Mouse (Mus musculus) E14TG2a.4 (cell line): ENCODE measurements around the gene Osbpl6.

ENCODE experiments used
- H3K27me3 ChIP-seq: 2 replicates; pipeline ENCODE4 v1.6.1; 2014; ENCODE audit warnings: low read length, control low read depth; ENCODE audit not compliant: insufficient read depth
- H3K36me3 ChIP-seq: 2 replicates; pipeline ENCODE4 v1.6.1; 2014; ENCODE audit warnings: low read length, control low read depth; ENCODE audit not compliant: insufficient read depth
- H3K4me1 ChIP-seq: replicated peaks from 2 replicates; pipeline ENCODE4 v1.6.1; 2014; ENCODE audit warnings: low read depth, low read length, control low read depth
- H3K4me3 ChIP-seq: replicated peaks from 2 replicates; pipeline ENCODE4 v1.5.1; 2014; ENCODE audit warnings: mild to moderate bottlenecking, low read length
- H3K9me3 ChIP-seq: 2 replicates; pipeline ENCODE4 v1.6.1; 2014; ENCODE audit warnings: low read length, control low read depth
- CTCF ChIP-seq: conservative IDR thresholded peaks from 2 replicates; pipeline ENCODE4 v1.5.1; 2014; ENCODE audit warnings: low read length
- NANOG ChIP-seq: IDR thresholded peaks from 2 replicates; pipeline ENCODE4 v1.6.1; 2014; ENCODE audit warnings: borderline replicate concordance, low read length, mixed read lengths
- POU5F1 ChIP-seq: IDR thresholded peaks from 2 replicates; pipeline ENCODE4 v1.6.1; 2014; ENCODE audit warnings: low read length, borderline replicate concordance

Osbpl6 gene

DNA sequence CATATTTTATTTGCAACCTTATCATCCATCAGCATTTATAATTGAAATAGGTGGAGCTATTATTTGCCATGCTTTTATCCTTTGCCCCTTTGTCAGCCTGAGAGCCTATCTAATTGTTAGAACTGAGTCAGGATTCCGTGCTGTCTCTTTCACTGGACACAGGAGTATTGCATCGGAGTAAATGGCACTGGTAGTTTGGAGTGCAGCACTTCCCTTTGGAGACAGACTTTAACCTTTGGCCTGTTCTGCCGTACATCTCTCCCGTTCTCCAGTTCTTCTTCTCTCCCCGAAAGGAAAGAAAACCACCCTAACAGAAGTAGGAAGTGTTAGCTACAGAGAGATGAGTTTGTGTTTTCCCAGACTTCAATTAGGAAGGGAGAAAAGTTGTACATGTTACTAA lies 136.6 kb downstream of the Osbpl6 start:
- no peaks in the 10 kb centered on the region for H3K4me1 ChIP-seq
- no peaks in the 10 kb centered on the region for H3K36me3 ChIP-seq
- H3K9me3 ChIP-seq: no peaks in the 10 kb centered on the region
- H3K4me3 ChIP-seq: no peak overlapping the region
- TF ChIP-seq POU5F1 (no peak), CTCF (no peak), NANOG (no peak)
- no peaks in the 10 kb centered on the region for H3K27me3 ChIP-seq

DNA sequence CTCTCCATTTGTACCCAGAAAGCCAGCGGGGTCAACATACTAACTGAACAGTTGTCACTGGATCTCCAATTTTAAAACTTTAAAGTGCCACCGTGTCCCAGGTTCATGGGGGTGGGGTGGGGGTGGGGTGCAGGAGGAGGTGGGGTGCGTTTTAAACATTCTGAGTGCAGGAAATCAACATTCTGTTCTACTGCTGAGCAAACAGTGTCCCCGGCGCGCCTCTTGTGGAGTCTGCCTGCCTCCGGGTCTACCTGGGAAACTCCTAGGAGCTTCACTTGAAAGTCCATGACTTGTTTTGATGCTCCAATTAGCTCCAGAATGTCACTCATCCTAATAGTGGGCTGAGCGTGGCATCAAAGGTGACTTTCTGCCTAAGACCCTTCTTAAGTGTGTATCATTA lies 139.2 kb downstream of the Osbpl6 start:
- no peak overlapping the region for H3K4me3 ChIP-seq
- H3K36me3 ChIP-seq: no peaks in the 10 kb centered on the region

DNA sequence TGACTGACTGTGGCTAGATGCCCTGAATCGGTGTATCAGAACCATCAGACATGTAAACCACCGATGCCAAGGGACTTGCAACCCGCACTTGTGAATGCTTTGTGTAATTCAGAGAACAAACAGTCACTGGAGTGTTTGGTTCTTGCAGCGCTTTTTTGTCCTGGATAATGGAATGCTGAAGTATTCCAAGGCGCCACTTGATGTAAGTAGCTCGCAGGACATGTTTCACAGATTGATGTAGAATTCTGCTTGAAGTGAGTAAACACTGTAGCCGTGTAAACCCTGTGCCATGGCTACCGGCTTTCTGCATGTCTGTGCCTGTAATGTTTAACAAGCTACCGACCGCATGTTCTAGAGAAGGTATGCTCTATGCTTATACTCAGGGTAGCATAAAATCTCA lies 141.9 kb downstream of the Osbpl6 start:
- Histone ChIP-seq H3K36me3 (no peaks in the 10 kb centered on the region), H3K4me1 (no peaks in the 10 kb centered on the region), H3K9me3 (no peaks in the 10 kb centered on the region), H3K4me3 (no peak overlapping the region), H3K27me3 (no peaks in the 10 kb centered on the region)
- no peak for TF ChIP-seq POU5F1
- TF ChIP-seq CTCF: no peak
- no peak for TF ChIP-seq NANOG

More for the DNA sequence above, 139.2 kb downstream of the Osbpl6 start:
- TF ChIP-seq CTCF (no peak), NANOG (no peak), POU5F1 (no peak)
- no peaks in the 10 kb centered on the region for H3K9me3 ChIP-seq
- no peaks in the 10 kb centered on the region for H3K4me1 ChIP-seq
- H3K27me3 ChIP-seq: no peaks in the 10 kb centered on the region

DNA sequence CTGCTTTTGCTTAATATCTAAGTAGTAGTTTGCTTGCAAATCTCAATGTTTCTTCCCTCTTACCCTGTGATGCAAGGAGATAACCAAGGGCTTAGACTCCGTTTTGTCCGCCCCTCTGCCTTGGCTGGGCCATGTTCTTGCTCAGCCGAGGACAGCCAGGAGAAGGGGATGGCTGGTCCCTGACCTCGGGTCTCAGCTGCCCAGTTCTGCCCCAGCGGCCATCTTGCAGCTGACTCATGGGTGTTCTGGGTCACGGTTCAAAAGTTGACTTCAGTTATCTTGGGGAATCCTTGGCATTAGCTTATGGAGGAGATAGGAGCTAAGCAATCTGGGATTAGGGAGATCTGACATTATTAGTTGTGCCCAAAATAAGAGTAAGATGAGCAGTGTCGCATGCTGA lies 142.5 kb downstream of the Osbpl6 start:
- no peak overlapping the region for H3K4me3 ChIP-seq
- no peaks in the 10 kb centered on the region for H3K36me3 ChIP-seq
- H3K27me3 ChIP-seq: no peaks in the 10 kb centered on the region
- H3K4me1 ChIP-seq: no peaks in the 10 kb centered on the region
- TF ChIP-seq NANOG (no peak), POU5F1 (no peak)
- no peaks in the 10 kb centered on the region for H3K9me3 ChIP-seq

- Histone ChIP-seq H3K36me3 (no peaks in the 10 kb centered on the region), H3K27me3 (no peaks in the 10 kb centered on the region), H3K9me3 (no peaks in the 10 kb centered on the region), H3K4me1 (no peaks in the 10 kb centered on the region), H3K4me3 (no peak overlapping the region)
- TF ChIP-seq CTCF: no peak
- no peak for TF ChIP-seq POU5F1
- no peak for TF ChIP-seq NANOG
These were observed 143.0 kb downstream of the Osbpl6 start for GRCm38 (mm10) chr2:76549316-76549715.

DNA sequence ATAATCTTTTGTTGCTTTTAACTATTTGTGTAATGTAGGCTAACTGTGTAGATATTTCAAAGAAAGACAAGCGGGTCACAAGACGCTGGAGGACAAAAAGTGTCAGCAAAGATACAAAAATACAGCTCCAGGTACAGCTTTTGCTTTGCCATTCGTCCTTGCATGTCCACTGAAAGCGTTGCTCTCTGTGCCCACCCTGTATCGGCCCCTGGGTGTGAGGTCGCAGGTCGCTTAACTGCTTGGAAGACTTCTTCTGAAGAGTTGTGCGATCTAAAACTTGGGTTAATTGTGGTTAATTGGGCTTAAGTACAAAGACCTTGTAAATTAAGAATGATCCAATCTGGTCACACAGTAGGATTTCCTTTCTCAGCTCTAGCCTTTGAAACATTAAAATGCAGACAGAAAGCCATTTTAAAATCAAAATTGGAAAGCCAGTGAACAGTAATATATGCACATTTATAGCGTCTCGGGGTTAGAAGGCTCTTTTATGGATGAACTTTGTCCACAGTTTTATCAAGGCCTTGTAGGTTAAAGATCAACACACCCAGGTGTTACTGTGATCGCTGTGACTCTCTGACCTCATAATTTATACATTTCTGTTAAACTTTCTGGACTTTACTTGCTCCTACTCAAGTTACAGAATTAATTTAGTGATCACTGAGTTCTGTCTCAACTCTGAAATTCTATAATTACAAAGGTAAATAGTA lies 149.7 kb downstream of the Osbpl6 start:
- TF ChIP-seq CTCF (no peak), NANOG (no peak), POU5F1 (no peak)
- H3K4me3 ChIP-seq: no peak overlapping the region
- H3K4me1 ChIP-seq: no peaks in the 10 kb centered on the region
- no peaks in the 10 kb centered on the region for H3K36me3 ChIP-seq
- H3K27me3 ChIP-seq: no peaks in the 10 kb centered on the region
- H3K9me3 ChIP-seq: no peaks in the 10 kb centered on the region

DNA sequence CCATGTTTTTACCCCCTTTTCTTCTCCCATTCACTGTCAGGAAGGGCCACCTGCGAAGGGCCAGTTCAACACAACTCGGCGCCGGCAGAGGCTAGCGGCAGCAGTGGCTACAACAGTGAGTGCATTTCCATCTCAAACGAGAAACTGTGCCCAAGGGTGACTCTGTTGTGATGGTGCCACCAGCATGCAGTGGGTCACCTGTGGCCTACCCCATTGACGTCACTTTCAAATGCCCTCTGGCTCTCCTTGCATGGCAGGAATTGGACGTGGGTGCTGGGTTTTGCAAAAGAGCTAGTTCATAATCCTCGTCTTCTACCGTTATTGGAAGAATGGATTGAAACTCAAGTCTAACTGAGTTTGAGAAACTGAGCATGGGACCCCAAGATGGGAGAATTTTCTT lies 153.8 kb downstream of the Osbpl6 start:
- H3K27me3 ChIP-seq: no peaks in the 10 kb centered on the region
- H3K36me3 ChIP-seq: no peaks in the 10 kb centered on the region
- H3K9me3 ChIP-seq: no peaks in the 10 kb centered on the region
- no peak for TF ChIP-seq NANOG
- no peak for TF ChIP-seq POU5F1
- TF ChIP-seq CTCF: no peak
- H3K4me1 ChIP-seq: no peaks in the 10 kb centered on the region
- no peak overlapping the region for H3K4me3 ChIP-seq

DNA sequence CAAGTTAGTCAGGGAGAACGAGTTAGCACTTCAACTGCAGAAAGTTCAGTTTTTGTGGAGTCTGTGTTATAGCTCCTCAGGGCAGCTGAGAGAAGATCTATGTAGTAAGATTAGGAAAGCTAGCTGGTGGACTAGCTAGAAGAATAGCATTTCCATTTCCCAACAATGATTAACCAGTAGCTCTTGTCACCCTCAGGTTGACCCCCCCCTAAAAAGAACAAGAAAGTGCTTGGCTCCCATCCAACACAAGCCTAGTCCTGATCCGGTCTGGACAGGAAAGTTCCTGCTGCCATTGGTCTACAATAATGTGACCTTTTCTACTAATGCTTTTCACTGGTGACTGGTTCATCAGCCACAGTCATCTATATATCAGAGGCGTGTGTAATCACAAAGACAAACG lies 157.6 kb downstream of the Osbpl6 start:
- H3K4me1 ChIP-seq: peaks cover 15% of the 10 kb centered on the region
- TF ChIP-seq CTCF (no peak), POU5F1 (no peak), NANOG (no peak)
- no peaks in the 10 kb centered on the region for H3K36me3 ChIP-seq
- H3K27me3 ChIP-seq: no peaks in the 10 kb centered on the region
- no peak overlapping the region for H3K4me3 ChIP-seq
- H3K9me3 ChIP-seq: no peaks in the 10 kb centered on the region

DNA sequence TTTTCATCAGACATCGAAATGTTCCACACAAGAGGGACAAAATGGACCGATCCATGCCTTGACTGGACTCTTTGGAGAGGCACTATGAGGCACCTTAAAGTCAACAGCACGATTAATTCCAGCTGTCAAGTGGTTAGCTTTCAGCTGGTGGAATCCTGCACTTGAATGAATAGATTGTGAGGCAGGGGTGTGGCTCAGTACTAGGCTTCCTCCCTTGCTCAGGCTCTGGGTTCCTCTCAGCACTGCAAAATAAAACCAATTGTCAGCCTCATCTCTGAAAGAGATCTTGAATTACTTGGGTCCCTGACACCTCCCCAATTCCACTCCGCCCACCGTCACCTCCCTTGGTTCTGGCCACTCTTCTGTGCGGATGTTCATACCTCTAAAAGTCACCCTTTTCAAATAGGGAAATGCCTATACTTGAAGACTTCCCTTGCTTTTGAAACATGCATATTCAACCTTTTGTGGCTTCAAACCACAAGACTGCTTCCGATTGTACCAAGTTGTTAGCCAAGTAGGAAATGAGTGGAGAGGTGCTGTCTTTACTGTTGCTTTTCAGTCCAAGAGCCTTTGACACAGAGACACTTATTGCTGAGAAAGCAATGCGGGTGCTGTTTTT lies 160.7 kb downstream of the Osbpl6 start:
- Histone ChIP-seq H3K36me3 (no peaks in the 10 kb centered on the region), H3K4me3 (no peak overlapping the region), H3K27me3 (0 out of 2 replicates have a peak, but pooled peaks cover 5% of the 10 kb centered on the region), H3K4me1 (peaks cover 21% of the 10 kb centered on the region), H3K9me3 (no peaks in the 10 kb centered on the region)
- no peak for TF ChIP-seq CTCF
